Mouse (Mus musculus) heart, adult 18-20 months (tissue): ENCODE data around the gene Cep19. TPM values are rescaled to one million over a fixed set of nuclear protein-coding genes. Genes with fewer than 3 reads are reported as not detected.
"Not testable (repeated sequence)": the region's sequence is repeated elsewhere in the genome, so short reads cannot be mapped to it uniquely, and the experiment has no call there.

ENCODE experiments used
- DNase-seq, 2 experiments: peaks; one replicate each; pipeline ENCODE4 v3.0.0; 2021 to 2022; ENCODE audit warnings: mixed read lengths in 1 of 2
- long read RNA-seq, 2 experiments: library from polyadenylated mRNA; stranded (forward); transcript quantifications; one replicate each; pipeline ENCODE4 v2.0.0; 2021
- total RNA-seq, 2 experiments: library from RNA; stranded (reverse); gene quantifications; 2 replicates each; pipeline ENCODE4 v1.2.3; 2021

The Cep19 gene
- 10 to 100 TPM; 10.1 to 10.4 TPM for total RNA-seq
- long read RNA-seq, experiment 1, transcript Cep19-202 (4 exons, 1,718 nt) = major isoform, 18 of 62 reads
- long read RNA-seq, experiment 1, partial matches to known transcripts = 0 of 62 reads
- long read RNA-seq, experiment 1, other reads (novel, unspliced or antisense) = 44 of 62 reads
- long read RNA-seq, experiment 2, partial matches to known transcripts = 40 of 44 reads
- long read RNA-seq, experiment 2, other reads (novel, unspliced or antisense) = 0 of 44 reads

DNA sequence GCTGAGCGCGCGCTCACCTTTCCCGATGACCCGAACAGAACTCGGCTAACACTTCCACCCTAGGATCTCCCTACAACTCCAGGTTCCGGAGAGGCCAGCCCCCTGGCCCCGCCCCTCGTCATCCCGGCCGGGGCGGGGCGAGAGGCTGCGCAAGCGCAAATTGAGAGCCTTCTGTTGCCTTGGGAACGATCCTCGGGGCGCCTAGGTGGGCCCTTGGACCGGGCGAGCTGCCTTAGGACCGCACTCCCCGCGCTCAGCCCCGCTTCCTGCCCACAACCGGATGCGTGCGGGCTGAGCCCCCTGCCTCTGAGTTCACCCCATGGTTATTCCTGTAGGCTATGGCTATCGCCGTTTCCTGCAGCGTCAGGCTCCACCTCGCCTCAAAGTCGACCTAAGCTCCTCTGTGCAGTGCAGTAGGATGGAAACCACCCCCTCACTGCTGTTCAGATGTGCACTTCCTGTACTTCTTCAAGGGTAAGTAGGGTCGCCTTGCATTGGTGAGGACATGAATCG, at the start of gene Cep19, which contains the start of gene Pigx:
TSS of gene Cep19 (plus strand) at position 163 of the 513 bp plus-strand sequence.
TSS of gene Pigx (minus strand) at position 103 of the 513 bp plus-strand sequence.
- peak; percentile 94 to 95 for DNase-seq

DNA sequence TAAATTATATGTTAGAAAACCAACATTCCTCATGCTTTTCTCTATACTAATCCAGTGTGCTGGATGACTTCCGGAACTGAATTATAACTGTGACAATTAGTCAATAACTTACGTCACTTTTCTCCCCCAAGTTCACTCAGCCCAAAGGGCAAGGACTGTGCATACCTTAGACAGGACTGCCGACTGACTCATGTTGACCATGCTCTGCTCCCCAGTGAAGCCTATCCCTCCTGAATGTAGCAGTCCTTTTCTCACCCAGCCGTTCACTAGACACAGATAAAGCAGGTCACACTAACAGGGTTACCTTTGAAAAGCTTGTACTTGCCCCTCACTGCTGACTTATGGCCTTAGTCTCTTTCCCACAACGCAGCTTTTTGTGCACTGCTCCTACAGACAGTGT, 40.8 kb upstream of the Cep19 start:
- DNase-seq = no peak

DNA sequence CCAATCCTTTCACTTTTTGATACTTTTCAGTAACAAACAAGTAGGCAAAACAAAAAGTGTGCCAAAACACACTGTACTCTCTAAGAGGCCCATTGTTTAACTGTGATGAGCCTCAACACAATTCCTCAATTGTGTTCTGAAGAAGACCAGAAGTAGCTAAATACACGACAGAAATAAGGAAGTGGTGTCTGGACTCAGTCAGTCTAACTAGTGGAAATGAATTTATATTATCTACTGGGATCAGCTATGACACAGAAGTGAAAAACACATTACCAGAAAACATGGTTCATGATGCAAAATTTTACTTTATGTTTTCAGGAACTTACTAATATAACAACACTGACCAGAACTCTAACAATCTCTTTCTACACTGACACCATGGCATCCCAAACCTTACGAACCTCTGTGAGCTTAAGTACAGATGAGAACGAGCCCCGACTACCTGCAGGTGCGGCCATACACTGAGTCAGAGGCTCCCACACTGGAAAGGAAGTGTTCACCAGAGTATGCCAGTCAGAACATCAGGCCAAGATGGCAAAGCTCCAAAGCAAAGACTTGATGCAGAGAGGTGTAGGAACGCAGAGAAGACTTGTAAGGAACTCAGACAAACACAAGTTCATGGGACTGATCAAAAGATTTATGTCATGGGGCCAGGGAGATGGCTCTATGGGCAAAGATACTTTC, 39.6 kb upstream of the Cep19 start:
- DNase-seq = no peak

DNA sequence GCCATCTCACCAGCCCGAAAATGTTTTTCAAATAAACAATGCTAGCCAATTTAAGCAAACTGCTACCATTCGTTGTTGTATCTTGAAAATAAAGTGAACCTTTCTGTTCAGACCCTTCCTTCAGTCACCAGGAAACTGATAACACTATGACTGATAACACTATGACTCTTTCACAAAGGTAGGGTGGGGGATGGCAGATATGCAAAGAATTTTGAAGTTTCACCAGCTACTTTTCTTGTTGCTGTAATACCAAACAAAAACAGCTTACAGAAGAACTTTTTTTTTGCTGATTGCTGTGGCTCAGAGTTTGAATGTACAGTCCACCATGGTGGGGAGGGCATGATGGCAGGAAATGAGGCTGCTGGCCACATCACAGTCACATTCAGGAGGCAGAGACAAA, 37.4 kb upstream of the Cep19 start:
- DNase-seq = no peak

DNA sequence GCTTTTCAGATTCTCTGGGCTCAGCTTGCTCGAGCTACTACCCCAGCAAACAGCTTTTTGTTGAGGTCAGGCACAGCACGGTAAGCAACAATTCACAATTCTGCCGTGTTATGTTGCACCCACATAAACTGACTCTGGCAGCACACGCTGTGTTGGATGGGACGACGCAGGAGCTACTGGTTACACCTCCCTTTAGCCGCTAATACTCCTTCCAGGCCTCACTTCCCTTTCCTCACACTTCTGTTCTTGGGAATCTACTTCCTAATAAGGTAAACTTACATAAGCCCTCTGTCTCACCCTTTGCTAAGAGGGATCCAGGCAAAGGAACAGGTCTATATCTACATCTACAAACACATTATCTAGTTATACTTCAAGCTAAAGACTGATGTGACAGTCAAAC, 35.7 kb upstream of the Cep19 start:
- no peak for DNase-seq

DNA sequence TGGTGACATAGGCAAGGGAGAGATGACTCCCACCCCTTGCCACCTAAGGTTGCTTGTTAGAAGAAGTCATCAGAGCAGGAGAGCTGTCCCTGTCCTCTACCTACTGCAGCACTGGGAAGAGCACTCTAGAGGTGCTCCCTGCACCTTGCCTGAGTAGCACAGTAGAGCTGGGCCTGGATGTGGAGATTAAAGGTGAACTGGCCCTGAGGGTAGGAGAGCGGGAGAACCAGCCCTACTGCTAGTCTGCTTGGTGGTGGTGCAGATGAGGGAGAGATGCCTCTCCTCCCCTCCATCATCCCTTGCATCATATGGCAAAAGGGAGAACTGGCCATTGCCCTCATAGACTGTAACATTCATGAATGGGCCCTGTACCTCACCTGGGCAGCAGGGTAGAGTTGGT, 32.7 kb upstream of the Cep19 start:
- no peak for DNase-seq

DNA sequence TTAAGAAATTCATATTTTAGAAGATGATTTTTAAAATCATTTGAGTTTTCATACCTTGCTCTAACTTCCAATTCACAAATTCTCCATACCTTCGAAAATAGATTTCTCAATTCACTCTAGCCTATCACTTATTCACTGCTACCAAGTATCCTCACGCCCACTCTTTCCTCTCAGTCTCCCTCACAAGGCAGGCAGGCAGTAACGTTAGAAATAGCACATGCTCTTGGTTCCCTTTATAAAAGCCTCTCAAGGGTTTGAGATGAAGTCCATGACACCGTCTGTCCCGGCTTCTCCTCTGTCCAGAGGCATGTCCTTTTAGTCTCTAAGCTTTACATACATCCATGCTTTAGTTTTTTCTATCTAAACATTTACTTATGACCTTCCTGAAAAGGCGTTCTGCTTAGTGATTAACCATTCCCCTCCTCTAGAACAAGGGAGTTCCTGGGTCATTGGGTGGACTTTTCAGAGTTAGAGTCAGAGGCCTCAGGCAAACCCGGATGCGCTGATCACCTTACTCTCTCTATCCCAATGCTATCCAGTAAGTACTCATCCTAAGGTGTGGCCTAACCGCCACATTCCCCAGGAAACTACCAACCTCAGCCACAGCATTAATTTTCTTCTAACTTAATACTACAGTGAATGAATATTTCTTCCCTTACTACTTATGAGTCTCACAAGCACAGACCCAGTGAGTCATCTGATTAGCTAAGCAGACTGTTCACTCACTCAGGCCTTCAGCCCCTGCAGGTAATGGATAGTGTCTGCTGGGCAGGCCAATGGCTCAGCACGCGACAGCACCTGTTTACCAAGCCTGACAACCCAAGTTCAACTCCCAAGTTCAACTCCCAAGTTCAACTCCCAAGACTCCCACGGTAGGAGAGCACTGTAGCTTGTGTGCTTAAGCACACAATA, 31.0 kb upstream of the Cep19 start:
- no peak for DNase-seq

DNA sequence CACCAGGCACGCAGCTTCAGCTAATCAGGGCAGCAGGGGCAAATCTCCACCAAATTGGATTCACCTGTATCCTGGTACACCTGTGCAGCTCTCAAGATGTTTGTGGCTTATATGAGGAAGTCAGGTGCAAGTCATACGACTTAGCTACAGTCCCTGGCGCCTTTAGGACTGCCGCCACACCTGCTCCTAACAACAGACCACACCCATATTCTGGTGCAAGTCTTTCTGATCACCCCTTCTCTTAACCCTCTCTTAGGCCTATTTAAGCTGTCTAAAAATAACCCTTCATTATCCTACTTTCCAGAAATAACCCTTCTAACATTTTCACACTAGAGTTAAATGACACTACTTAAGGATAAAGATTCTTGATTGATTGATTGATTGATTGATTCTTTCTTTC, 29.5 kb upstream of the Cep19 start:
- not testable (repeated sequence) for DNase-seq

DNA sequence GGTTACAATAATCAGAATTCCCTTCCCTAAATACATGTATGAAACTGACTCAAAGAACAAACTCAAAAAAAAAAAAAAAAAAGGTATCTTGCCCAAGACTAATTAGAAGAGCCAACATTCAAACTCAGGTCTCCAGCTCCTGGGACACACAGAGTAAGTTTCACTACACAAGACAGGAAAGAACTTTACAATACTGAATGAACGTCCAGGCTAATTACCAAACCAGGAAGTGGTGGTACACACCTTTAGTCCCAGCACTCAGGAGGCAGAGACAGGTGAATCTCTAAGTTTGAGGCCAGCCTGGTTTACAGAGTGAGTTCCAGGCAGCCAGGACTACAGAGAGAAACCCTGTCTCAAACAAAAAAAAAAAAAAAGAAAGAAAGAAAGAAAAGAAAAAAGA, 23.8 kb upstream of the Cep19 start:
- DNase-seq = no peak

DNA sequence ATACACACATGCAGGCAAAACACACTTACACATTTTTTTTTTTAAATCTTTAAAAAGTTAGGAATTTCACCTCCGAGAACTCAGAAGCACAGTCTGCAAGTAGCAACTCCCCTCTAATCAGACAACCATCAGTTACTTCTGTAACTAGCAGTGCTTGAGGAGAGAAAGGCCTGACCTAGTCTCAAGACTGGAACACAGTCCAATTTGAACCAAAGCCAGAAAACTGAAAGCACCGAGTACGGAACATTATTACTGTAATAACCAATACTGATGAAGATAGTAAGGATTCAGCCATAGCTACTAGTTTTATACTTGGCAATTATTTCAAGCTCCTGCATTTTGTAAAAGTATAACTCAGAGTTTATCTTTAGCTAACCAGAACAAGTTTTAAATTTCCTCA, 23.2 kb upstream of the Cep19 start:
- peak; percentile 28 to 33 for DNase-seq

DNA sequence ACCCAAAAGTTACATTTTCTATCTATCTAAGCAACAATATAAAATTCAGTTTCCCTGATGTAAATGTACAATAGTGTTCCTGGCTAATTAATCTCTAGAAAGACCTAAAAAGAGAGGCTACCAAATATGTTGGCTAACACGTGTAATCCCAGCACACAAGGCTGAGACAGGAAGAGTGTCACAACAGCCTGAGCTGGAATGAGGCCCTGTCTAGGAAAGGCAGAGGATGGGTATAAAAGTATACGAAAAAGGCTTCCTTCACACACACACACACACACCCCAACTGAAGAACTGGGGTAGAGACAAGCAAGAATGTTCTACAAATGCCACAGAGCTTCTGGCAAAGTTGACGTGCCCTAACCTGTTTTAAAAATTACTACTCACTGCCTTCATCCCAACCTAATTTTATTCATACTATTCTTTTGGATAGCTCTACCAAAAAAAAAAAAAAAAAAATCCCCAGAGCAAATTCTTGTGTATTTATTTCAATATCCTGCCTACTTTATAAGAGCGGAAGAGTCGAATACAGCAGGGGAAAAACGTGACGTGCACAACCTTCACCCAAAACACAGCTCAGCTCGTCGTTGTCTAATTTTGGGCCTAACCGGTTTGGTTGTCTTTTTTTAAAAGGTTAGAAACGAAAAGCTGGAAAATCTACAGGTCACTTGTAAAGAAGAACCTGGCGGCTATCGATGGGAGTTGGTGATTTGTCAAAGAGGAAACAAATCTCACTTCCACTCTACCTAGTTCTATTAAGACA, 21.8 kb upstream of the Cep19 start:
- DNase-seq = peak in 1 of 2 experiments; percentile 44

DNA sequence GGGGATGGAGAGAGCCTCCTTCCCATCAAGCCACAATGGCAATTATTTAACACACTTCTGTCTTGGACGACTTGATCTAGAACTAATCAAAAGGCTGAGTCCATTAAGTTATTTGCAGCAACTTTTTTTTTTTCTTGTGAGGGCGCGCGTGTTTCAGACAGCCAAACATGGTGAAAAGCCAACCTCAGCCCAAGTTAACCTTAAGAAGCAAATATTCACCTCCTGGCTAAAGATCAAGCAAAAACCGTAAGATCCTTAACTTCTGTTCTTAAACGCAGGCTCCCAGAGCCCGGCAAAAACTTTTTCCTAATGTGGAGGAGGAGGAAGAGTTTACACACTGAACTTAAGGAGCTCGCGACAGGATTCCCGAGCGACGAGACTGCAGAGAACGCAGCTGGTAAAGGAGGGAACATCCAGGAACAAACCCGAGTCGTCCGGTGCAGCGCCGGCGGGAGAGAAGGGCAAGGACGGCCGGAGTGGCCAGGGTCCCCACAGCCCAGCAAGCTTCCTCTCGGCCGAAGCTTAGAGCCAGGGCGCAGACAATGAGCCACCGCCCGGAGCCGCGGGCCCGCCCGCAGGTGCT, 21.1 kb upstream of the Cep19 start:
- peak in 1 of 2 experiments; percentile 71 for DNase-seq

DNA sequence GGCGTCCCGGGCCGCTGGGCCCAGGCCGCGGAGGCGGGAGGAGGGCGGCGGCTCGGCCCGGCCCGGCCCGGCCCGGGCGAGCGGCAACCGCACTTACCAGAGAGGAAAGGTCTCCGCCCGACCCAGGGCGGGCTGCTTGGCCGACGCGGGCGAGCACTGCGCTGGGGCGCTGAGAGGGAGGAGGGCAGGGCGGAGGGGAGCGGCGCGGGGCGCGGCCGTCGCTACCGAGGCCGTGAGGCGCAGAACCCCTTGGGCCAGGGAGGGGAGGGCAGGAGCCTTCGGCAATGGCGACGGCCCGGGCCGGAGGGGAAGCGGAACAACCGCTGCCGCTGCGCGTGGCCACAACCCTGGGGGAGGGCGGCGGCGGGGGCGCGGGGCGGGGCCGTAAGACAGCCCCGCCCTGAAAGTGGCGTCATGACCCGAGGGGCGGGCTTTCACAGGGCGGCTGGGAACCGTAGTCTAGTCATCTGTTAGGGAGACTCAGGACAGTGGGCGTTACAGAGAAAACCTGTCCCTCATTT, 20.5 kb upstream of the Cep19 start, which contains the start of gene Pak2:
TSS of gene Pak2 (minus strand) at position 352 of the 521 bp plus-strand sequence.
- peak; percentile 90 to 93 for DNase-seq

DNA sequence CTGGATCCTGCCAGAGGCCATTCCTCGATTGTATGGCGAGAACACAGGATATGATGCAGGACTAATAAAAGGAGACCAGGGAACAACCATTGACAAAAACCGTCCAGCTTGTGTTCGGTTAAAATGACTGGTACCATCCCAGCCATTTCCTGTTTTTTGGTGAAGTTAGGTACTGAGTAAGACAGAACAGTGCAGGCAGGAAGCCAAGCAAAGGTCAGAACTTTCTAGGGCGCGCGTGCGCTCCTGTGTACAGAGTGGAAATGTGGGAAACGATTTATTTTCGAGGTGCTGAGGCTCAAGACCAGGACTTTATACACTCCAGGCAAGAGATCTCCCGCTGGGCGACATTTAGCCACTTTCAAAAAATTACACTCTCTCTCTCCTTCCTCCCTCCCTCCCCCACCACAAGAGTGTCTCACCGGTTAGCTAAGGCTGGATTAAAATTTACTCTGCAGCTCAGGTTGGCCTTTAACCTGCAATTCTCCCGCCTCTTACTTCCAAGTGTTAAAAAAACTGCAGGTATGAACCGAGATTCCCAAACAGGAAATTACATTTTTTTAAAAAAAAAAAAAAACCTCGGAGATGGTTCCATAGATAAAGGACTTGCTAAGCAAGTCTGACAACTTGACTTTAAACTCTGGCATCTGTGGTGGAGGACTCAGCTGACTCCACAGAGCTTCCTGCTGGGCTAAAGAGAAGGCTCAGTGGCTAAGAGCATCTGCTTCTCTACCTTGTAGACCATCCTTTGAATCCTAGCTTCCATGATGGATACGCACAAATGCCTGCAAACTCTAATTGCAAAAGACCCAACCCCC, 11.8 kb upstream of the Cep19 start:
- DNase-seq = peak; percentile 56 to 68

DNA sequence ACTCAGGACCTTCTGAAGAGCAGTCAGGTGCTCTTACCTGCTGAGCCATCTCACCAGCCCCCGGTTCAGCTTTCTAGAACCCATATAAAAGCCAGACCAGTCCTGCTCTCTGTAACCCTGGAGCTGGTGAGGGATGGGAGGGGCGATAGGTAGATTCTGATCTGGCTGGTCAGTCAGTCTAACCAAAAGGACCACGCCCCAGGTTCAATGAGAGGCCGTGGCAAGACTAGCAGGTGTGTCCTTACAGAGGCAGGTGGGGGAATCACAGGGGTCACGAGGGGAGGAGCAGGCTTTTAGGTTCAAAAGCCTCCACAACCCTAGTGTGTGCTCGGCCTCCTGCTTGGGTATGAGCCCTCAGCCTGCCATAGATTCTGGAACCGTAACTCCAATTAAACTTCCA, 8.1 kb upstream of the Cep19 start:
- no peak for DNase-seq

DNA sequence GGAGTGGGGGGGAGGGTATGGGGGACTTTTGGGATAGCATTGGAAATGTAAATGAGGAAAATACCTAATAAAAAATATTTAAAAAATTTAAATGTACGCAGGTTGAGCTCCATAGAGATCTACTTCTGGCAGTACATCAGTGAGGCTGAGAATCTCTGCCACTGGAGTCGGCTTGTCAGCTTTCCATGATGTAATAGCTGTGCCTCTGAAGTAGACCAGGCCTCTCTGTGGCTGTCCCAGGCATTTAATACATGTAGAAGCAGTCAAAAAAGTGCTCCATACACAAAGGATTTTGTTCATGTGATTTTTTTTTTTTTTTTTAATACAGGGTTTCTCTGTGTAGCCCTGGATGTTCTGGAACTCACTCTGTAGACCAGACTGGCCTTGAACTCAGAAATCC, 1.8 kb upstream of the Cep19 start:
- not testable (repeated sequence) for DNase-seq

DNA sequence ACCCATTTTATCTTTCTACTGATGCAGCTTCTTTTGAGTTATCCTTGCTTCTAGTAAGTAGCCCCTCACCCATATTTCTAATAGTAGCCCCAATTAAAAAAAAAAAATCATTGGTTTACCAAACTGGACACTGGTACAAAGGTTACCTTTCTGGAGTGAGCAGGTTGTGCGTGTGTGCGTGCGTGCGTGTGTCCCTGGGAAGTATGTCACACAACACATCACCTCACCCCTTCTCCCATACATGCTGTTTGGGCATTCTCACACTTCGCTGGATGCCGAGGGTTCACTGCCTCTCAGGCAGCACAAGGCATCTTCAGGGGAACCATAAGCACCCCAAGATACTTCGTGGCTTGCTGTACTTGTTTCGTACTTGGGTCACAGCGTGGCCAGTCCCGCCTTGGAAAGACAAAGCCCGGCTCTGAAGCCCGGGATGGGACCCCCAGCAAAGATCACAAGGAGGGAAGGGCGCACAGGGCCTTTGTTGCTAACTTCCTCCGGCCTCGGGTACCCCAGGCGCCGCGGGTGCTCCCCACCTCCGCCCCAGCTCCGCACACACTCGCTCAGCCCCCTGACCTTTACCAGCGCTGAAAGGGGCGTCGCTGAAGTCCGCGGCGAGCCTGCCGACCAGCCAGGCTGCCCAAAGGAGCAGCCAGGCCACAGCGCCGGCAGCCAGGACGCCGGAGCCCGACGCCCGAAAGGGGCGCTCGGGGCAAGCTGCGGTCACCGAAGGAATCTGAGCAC, 533 bp upstream of the Cep19 start:
- no peak for DNase-seq

DNA sequence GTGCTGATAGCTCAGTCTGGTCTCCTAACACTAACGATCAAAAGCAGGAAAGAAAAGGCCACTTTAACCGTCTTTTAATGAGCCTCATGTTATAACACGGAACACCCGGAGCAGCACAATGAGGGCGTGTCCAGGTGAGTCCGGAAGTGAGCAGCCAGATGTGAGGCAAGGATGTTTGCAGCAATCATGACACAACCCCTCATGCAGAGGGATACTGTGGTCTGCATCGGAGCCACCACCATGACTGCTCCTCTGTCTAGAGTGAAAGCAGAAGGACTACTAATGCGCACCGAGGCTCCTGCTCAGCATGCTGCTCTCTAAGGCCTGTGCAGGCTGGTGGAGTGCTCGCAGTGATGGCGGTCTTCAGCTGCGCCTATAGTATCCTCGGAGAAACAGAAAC, 2.7 kb downstream of the Cep19 start:
- DNase-seq = no peak

DNA sequence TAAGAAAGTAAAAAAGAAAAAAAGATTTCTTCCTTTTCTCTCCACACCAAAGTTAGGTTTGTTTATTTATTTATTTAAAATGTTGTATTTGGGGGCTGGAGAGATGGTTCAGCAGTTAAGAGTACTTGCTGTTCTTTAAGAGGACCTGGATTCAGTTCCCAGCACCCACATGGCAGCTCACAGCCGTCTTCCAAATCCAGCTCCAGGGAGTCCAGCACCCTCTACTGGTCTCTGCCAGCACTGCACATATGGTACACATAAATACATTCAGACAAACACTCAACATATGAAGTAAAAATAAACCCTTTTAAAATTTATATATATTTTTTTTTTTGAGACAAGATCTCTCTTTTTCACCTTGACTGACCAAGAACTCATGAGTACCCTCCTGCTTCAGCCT, 6.1 kb downstream of the Cep19 start:
- DNase-seq = no peak
